Mouse (Mus musculus): ENCODE results near the gene Prkcb.
"Not testable (repeated sequence)": the region's sequence is repeated elsewhere in the genome, so short reads cannot be mapped to it uniquely, and the experiment has no call there.

The Prkcb gene

GRCm38 (mm10) chr7:122288605-122289242 is at the start of gene Prkcb:
Prkcb (plus strand) TSS chr7:122288751.
- peak; percentile 72 for DNase-seq (ENCODE audit: extremely low spot score, low spot score)

GRCm38 (mm10) chr7:122238939-122239338 is 49.6 kb upstream of the Prkcb start:
- no peak for DNase-seq (ENCODE audit: extremely low spot score, low spot score)

- DNase-seq (ENCODE audit: extremely low spot score, low spot score): no peak
Observed at GRCm38 (mm10) chr7:122240413-122241119, 48.0 kb upstream of the Prkcb start.

- DNase-seq (ENCODE audit: extremely low spot score, low spot score): no peak
Observed at GRCm38 (mm10) chr7:122242260-122242659, 46.3 kb upstream of the Prkcb start.

GRCm38 (mm10) chr7:122242744-122243143 is 45.8 kb upstream of the Prkcb start:
- DNase-seq (ENCODE audit: extremely low spot score, low spot score): not testable (repeated sequence)

- DNase-seq (ENCODE audit: extremely low spot score, low spot score): no peak
Observed at GRCm38 (mm10) chr7:122244166-122244565, 44.4 kb upstream of the Prkcb start.

GRCm38 (mm10) chr7:122244584-122244983 is 44.0 kb upstream of the Prkcb start:
- no peak for DNase-seq (ENCODE audit: extremely low spot score, low spot score)

GRCm38 (mm10) chr7:122245976-122246375 is 42.6 kb upstream of the Prkcb start:
- no peak for DNase-seq (ENCODE audit: extremely low spot score, low spot score)

GRCm38 (mm10) chr7:122247254-122247864 is 41.2 kb upstream of the Prkcb start:
- no peak for DNase-seq (ENCODE audit: extremely low spot score, low spot score)

- no peak for DNase-seq (ENCODE audit: extremely low spot score, low spot score)
Observed at GRCm38 (mm10) chr7:122249321-122249821, 39.2 kb upstream of the Prkcb start.

- peak; percentile 81 for DNase-seq (ENCODE audit: extremely low spot score, low spot score)
Observed at GRCm38 (mm10) chr7:122251197-122252011, 37.1 kb upstream of the Prkcb start.

- DNase-seq (ENCODE audit: extremely low spot score, low spot score): no peak
Observed at GRCm38 (mm10) chr7:122256722-122257121, 31.8 kb upstream of the Prkcb start.

- DNase-seq (ENCODE audit: extremely low spot score, low spot score): no peak
Observed at GRCm38 (mm10) chr7:122258521-122258920, 30.0 kb upstream of the Prkcb start.

GRCm38 (mm10) chr7:122260055-122260602 is 28.4 kb upstream of the Prkcb start:
- DNase-seq (ENCODE audit: extremely low spot score, low spot score): no peak

GRCm38 (mm10) chr7:122268983-122269486 is 19.5 kb upstream of the Prkcb start:
- no peak for DNase-seq (ENCODE audit: extremely low spot score, low spot score)

GRCm38 (mm10) chr7:122272334-122272733 is 16.2 kb upstream of the Prkcb start:
- no peak for DNase-seq (ENCODE audit: extremely low spot score, low spot score)

- no peak for DNase-seq (ENCODE audit: extremely low spot score, low spot score)
Observed at GRCm38 (mm10) chr7:122279580-122279979, 9.0 kb upstream of the Prkcb start.

GRCm38 (mm10) chr7:122280334-122280733 is 8.2 kb upstream of the Prkcb start:
- no peak for DNase-seq (ENCODE audit: extremely low spot score, low spot score)

- DNase-seq (ENCODE audit: extremely low spot score, low spot score): no peak
Observed at GRCm38 (mm10) chr7:122282584-122282983, 6.0 kb upstream of the Prkcb start.

GRCm38 (mm10) chr7:122287217-122287616 is 1.3 kb upstream of the Prkcb start:
- DNase-seq (ENCODE audit: extremely low spot score, low spot score): no peak
